Mouse (Mus musculus) stomach, embryonic 14.5 days (tissue): ENCODE measurements around the gene Pth2. TPM values are rescaled to one million over a fixed set of nuclear protein-coding genes. Genes with fewer than 3 reads are reported as not detected.

Experiments
- ATAC-seq: fragments of 200-750 bp; cut with Nextera tagmentation; 2 replicates; pipeline ENCODE4 v1.8.0; 2017; ENCODE audit warnings: low read depth, moderate TSS enrichment; ENCODE audit not compliant: insufficient number of reproducible peaks, insufficient read depth, low FRiP score
- H3K27ac ChIP-seq: fragments of 300-500 bp; sonication (generic); 2 replicates; pipeline ENCODE4 v1.5.1; 2014; ENCODE audit warnings: mild to moderate bottlenecking, low read length, moderate library complexity, mixed read lengths
- H3K27me3 ChIP-seq: fragments of 300-500 bp; sonication (generic); 2 replicates; pipeline ENCODE4 v1.6.1; 2014; ENCODE audit warnings: low read length, control low read depth, mixed read lengths; ENCODE audit not compliant: control insufficient read depth, insufficient read depth
- H3K36me3 ChIP-seq: fragments of 300-500 bp; sonication (generic); 2 replicates; pipeline ENCODE4 v1.6.1; 2014; ENCODE audit warnings: mild to moderate bottlenecking, control low read depth, low read length, moderate library complexity, mixed read lengths; ENCODE audit not compliant: control insufficient read depth, insufficient read depth
- H3K4me1 ChIP-seq: fragments of 300-500 bp; sonication (generic); 2 replicates; pipeline ENCODE4 v1.6.1; 2014; ENCODE audit warnings: low read length, control low read depth, mixed read lengths; ENCODE audit not compliant: control insufficient read depth, insufficient read depth
- H3K4me2 ChIP-seq: fragments of 300-500 bp; sonication (generic); replicated peaks from 2 replicates; pipeline ENCODE4 v1.6.1; 2014; ENCODE audit warnings: low read depth, low read length, control low read depth
- H3K4me3 ChIP-seq: fragments of 300-500 bp; sonication (generic); 2 replicates; pipeline ENCODE4 v1.5.1; 2014; ENCODE audit warnings: low read depth, low read length, control low read depth
- H3K9ac ChIP-seq: fragments of 300-500 bp; sonication (generic); replicated peaks from 2 replicates; pipeline ENCODE4 v1.6.1; 2014; ENCODE audit warnings: low read depth, mild to moderate bottlenecking, control low read depth, low read length, moderate library complexity, mixed read lengths
- H3K9me3 ChIP-seq: fragments of 300-500 bp; sonication (generic); 2 replicates; pipeline ENCODE4 v1.6.1; 2016; ENCODE audit warnings: low read depth, low read length, control low read depth; ENCODE audit not compliant: control insufficient read depth
- WGBS: fragments of 180-500 bp; shearing (Covaris S2); extraction: QIAGEN DNeasy Blood & Tissue Kit; methylation state at CpG from one replicate; pipeline ENCODE4 v1.1.7; 2014; 5-methylcytosine and 5-hydroxymethylcytosine counted together
- polyA plus RNA-seq: library from polyadenylated mRNA; unstranded; fragments of >200 nt; fragmentation: Nextera tagmentation; extraction: Ambion mirVana; gene quantifications from 2 replicates; pipeline ENCODE4 v1.2.1, GENCODE M21; 2014

The Pth2 gene
- polyA plus RNA-seq, 1 experiment from 2014 or later, result not detected

DNA sequence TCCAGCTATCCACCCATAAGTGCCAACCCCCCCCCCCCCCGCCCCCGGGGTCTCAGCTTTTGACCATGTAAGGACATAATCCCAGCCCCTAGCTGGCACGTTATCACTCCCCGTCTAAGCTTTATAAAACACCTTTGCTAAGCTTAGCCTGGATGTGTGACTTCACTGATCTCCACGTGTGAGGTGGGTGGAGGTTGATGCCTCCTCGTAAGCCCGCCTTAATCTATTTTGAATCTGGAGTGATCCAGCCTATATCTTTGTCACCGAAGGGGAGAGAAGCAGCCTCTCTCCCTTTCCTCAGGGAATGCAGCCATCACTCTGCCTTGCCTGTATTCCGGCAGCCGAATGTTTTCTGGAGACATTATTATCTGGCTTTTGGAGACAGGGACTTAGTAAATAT is 21.9 kb downstream of the Pth2 start:
- Histone ChIP-seq H3K9ac (no peak overlapping the region), H3K36me3 (no peaks in the 10 kb centered on the region), H3K27me3 (no peaks in the 10 kb centered on the region), H3K4me1 (no peaks in the 10 kb centered on the region), H3K27ac (peak overlapping the region; percentile 39), H3K9me3 (no peaks in the 10 kb centered on the region), H3K4me3 (no peak overlapping the region), H3K4me2 (no peak overlapping the region)
- ATAC-seq, result no peak
- 26% methylated on average over 10 of the region's 10 CpGs for WGBS

DNA sequence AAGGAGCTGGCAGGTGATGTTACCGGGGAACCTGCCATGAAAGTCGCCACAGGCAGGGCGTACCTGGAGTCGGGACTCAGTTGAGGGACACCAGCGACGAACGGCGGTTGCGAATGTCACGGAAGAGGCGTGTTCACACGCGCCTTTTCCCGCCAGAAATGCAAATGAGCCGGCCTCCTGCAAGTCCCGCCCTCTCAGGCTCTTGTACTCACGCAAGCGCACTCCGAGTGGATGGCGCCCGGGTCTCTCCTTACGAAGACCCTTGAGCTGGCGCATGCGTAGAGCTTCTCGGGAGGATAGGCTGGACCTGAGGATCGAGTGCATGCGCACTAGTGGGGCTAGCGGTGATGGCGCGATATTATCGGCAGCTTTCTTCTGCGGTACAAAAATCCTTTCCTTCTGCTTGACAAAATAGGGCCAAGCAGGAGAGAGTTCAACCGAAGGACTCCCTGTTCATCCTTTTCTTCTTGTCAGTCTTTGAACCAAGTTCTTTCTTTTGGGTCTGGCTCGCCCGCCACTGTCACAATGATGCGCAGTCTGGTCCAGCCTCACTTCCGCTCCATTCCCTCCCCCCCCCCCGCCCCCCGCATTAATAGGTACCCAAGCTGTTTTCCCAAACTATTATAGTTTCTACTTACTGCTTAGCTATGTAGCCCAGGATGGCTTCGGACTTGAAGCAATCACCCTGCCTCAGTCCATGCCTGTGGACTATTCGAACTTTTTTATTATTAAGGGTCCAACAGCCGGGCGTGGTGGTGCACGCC is 23.8 kb downstream of the Pth2 start, which contains the start of gene Ccdc155:
Ccdc155 (minus strand) TSS at position 513 of the 764 bp plus-strand sequence.
- Histone ChIP-seq H3K4me1 (no peaks in the 10 kb centered on the region), H3K4me2 (peak within 1 kb of the TSS; percentile 58), H3K4me3 (peak within 1 kb of the TSS; percentile 29), H3K36me3 (no peaks in the 10 kb centered on the region), H3K9ac (no peak within 1 kb of the TSS), H3K27me3 (no peaks in the 10 kb centered on the region), H3K9me3 (no peaks in the 10 kb centered on the region), H3K27ac (no peak within 1 kb of the TSS)
- 8% methylated on average over 43 of the region's 44 CpGs for WGBS
- ATAC-seq, result peak; percentile 95

DNA sequence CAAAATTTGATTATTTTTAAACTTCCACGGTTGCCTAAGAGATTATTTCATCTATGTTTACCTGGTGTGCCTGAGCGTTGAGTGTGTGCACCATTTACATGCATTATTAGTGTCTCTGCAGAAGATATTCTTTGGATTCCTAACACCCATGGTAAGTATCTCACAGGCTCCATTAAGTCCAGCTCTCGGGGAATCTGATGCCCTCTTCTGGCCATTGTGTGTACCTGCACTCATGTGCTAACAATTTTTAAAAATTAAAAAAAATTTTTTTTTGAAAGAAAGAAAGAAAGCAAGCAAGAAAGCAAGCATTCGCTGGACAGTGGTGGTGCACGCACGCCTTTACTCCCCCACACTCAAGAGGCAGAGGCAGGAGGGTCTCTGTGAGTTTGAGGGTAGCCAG is 27.5 kb downstream of the Pth2 start:
- no peak overlapping the region for H3K27ac ChIP-seq
- H3K27me3 ChIP-seq, result no peaks in the 10 kb centered on the region
- no peak overlapping the region for H3K4me3 ChIP-seq
- H3K9me3 ChIP-seq, result no peaks in the 10 kb centered on the region
- 81% methylated on average over 6 of the region's 6 CpGs for WGBS
- no peak for ATAC-seq
- no peak overlapping the region for H3K9ac ChIP-seq
- no peaks in the 10 kb centered on the region for H3K36me3 ChIP-seq
- 0 out of 2 replicates have a peak, but pooled peaks cover 7% of the 10 kb centered on the region for H3K4me1 ChIP-seq
- H3K4me2 ChIP-seq, result no peak overlapping the region

DNA sequence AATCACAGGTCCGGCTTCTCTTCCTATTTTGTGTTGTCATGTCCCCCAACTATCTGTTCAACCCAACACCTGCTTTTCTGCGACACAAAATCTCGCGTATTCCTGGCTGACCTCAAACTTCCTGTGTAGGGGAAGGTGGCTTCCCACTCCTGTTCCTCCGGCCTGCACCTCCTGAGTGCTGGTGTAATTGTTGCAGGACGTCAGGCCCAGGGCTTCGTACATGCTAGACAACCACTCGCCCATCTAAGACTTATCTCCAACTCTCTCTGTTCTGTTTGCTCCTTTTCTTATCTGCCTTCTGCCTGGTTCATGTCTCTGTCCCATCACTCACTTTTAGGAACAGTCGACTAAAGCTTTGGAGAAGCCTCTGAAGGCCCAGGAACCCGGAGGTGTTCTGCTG is 30.3 kb downstream of the Pth2 start:
- no peaks in the 10 kb centered on the region for H3K27me3 ChIP-seq
- no peak overlapping the region for H3K4me3 ChIP-seq
- no peaks in the 10 kb centered on the region for H3K36me3 ChIP-seq
- ATAC-seq, result no peak
- no peak overlapping the region for H3K27ac ChIP-seq
- no peaks in the 10 kb centered on the region for H3K9me3 ChIP-seq
- WGBS, result 59% methylated on average over 10 of the region's 10 CpGs
- no peak overlapping the region for H3K9ac ChIP-seq
- no peak overlapping the region for H3K4me2 ChIP-seq
- 0 out of 2 replicates have a peak, but pooled peaks cover 11% of the 10 kb centered on the region for H3K4me1 ChIP-seq

DNA sequence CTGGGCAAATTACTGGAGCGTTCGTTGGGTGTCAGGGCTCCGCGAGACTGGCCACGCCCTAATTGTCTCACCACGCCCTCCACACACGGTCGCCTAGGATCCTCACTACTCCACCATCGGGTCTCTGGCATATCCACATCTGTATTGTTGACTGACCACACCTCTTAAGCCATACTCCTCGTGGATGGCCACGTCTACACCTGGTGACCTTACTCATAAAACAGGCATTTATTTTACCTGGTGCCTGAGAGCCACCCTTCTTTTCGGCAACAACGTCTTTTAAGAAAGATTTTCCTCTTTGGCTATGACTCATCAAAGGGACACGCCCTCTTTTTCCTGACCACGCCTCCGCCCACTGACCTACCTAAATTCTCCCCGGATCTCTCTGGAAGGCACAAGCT is 31.1 kb downstream of the Pth2 start, which contains the start of gene Dkkl1:
Dkkl1 (minus strand) TSS at position 297 of the 401 bp plus-strand sequence.
- no peaks in the 10 kb centered on the region for H3K27me3 ChIP-seq
- no peaks in the 10 kb centered on the region for H3K36me3 ChIP-seq
- H3K4me2 ChIP-seq, result peak within 1 kb of the TSS; percentile 24
- no peaks in the 10 kb centered on the region for H3K9me3 ChIP-seq
- 0 out of 2 replicates have a peak within 1 kb of the TSS, but pooled peaks have one; percentile 7 for H3K4me3 ChIP-seq
- no peak within 1 kb of the TSS for H3K9ac ChIP-seq
- WGBS, result 4% methylated on average over 17 of the region's 17 CpGs
- H3K4me1 ChIP-seq, result peaks cover 11% of the 10 kb centered on the region; the same call in 1 of the 2 replicates
- no peak within 1 kb of the TSS for H3K27ac ChIP-seq
- no peak for ATAC-seq

DNA sequence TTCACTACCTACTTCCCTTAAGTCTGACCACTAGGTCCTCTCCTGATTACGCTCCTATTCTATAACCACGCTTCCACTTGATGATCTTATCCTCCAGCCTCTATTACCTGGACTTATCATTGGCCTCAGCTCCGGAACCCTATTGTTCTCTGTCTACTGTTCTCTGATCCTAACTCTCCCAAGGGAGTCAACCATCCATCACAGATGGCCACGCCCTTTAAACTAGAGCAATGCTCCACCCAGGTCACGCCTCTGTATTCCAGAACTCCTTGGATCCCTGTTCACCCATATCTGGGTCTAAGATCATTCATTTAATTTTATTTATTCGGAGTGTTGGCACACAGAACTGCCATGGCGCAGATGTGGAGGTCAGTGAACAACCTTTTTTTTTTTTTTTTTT is 31.6 kb downstream of the Pth2 start:
- Histone ChIP-seq H3K4me2 (no peak overlapping the region), H3K4me1 (peaks cover 16% of the 10 kb centered on the region), H3K36me3 (peaks cover 2% of the 10 kb centered on the region), H3K9ac (no peak overlapping the region), H3K4me3 (no peak overlapping the region), H3K9me3 (no peaks in the 10 kb centered on the region), H3K27me3 (no peaks in the 10 kb centered on the region), H3K27ac (no peak overlapping the region)
- no peak for ATAC-seq
- WGBS, result 69% methylated on average over 7 of the region's 7 CpGs

DNA sequence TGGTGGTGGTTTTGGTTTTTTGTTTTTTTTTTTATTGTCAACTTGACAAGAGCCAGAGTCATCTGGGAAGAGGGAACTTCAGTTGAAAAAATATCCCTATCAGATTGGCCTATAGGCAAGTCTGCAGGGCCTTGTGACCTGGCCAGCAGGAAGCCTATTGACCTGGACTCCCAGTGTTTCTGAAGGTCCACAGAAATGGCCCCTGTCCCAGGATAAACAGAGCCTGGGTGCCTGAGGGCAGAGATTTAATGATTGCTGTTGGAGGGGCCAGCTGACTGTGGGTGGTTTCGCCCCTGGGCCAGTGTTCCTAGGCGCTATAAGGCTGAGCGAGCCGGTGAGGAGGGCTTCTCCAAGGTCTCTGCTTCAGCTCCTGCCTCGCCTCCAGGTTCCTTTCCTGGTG is 32.9 kb downstream of the Pth2 start:
- Histone ChIP-seq H3K4me1 (peaks cover 23% of the 10 kb centered on the region), H3K36me3 (peaks cover 15% of the 10 kb centered on the region), H3K9me3 (no peaks in the 10 kb centered on the region), H3K27me3 (no peaks in the 10 kb centered on the region), H3K4me2 (no peak overlapping the region), H3K4me3 (no peak overlapping the region), H3K9ac (no peak overlapping the region), H3K27ac (no peak overlapping the region)
- no peak for ATAC-seq
- 67% methylated on average over 5 of the region's 5 CpGs for WGBS

DNA sequence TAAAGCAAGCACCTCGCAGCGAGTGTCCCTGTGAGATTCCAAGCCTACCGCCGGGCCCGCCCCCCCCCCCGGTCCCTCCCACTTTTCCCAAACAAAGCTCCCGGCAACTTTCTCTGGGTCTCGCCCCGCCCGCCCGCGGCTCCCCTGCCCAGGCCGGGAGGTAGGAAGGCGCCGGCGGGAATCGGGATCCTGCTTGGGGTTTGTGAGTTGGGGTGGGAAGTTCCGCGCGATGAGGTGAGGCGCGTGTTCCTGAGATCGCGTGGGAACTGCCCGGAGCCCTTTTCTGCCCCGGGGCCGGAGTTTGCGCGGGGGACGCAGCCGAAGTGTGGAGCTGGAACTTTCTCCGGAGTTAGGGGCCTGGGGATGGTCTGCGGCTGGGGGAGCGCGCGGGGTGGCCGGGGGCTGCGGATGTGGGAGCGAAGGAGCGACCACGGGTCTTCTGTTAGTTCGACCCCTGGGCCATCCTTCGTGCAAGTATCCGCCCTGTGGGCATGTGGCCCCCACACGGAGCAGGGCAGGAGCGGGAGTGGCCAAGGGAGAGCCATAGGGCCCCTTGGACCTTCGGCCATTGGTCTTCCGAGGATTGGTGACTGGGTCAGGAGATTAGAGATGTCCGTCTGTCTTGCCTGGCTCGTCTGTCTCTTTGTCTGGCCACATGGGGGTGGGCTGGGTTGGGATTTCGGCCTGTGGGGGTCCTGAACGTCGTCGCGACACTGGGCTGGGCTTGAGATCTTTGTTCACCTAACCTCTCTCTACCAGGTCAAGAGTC is 35.1 kb downstream of the Pth2 start, which contains the start of gene Tead2:
Tead2 (plus strand) TSS at position 81 of the 769 bp plus-strand sequence.
- no peaks in the 10 kb centered on the region for H3K27me3 ChIP-seq
- peaks cover 23% of the 10 kb centered on the region for H3K4me1 ChIP-seq
- WGBS, result under 1% methylated on average over 55 of the region's 55 CpGs
- H3K36me3 ChIP-seq, result peaks cover 36% of the 10 kb centered on the region
- H3K9me3 ChIP-seq, result no peaks in the 10 kb centered on the region
- peak within 1 kb of the TSS; percentile 71 for H3K4me3 ChIP-seq
- H3K4me2 ChIP-seq, result peak within 1 kb of the TSS; percentile 97
- ATAC-seq, result peak; percentile 46
- H3K27ac ChIP-seq, result peak within 1 kb of the TSS; percentile 89
- peak within 1 kb of the TSS; percentile 95 for H3K9ac ChIP-seq
